Mouse (Mus musculus) neural tube, embryonic 15.5 days (tissue): ENCODE measurements around the gene Olfr974. TPM values are rescaled to one million over a fixed set of nuclear protein-coding genes. Genes with fewer than 3 reads are reported as not detected.

Source experiments
- polyA plus RNA-seq: library from polyadenylated mRNA; unstranded; fragments of >200 nt; fragmentation: Nextera tagmentation; extraction: Ambion mirVana; gene quantifications from 2 replicates; pipeline ENCODE4 v1.2.1, GENCODE M21; 2015

The Olfr974 gene
- polyA plus RNA-seq, 1 experiment from 2014 or later: not detected

Other genes starting within 250 kb of the Olfr974 start
- not detected in 2 replicates for gene Olfr149, start 230.4 kb upstream of the Olfr974 start, polyA plus RNA-seq
- not detected in 2 replicates for gene Olfr965, start 226.1 kb upstream of the Olfr974 start, polyA plus RNA-seq
- not detected in 2 replicates for gene Olfr150, start 206.5 kb upstream of the Olfr974 start, polyA plus RNA-seq
- not detected in 2 replicates for gene Olfr967, start 191.3 kb upstream of the Olfr974 start, polyA plus RNA-seq
- gene Olfr968, start 154.2 kb upstream of the Olfr974 start, polyA plus RNA-seq: not detected in 2 replicates
- gene Olfr969, start 146.6 kb upstream of the Olfr974 start, polyA plus RNA-seq: not detected in 2 replicates
- not detected in 2 replicates for gene Olfr970, start 128.6 kb upstream of the Olfr974 start, polyA plus RNA-seq
- gene Olfr971, start 100.6 kb upstream of the Olfr974 start, polyA plus RNA-seq: not detected in 2 replicates
- not detected in 2 replicates for gene Olfr972, start 71.1 kb upstream of the Olfr974 start, polyA plus RNA-seq
- gene Olfr229, start 30.2 kb upstream of the Olfr974 start, polyA plus RNA-seq: not detected in 2 replicates
- not detected in 2 replicates for gene Olfr975, start 14.5 kb downstream of the Olfr974 start, polyA plus RNA-seq
- gene Olfr976, start 23.6 kb downstream of the Olfr974 start, polyA plus RNA-seq: not detected in 2 replicates
- not detected in 2 replicates for gene Olfr978, start 54.6 kb downstream of the Olfr974 start, polyA plus RNA-seq
- gene Olfr979, start 66.0 kb downstream of the Olfr974 start, polyA plus RNA-seq: not detected in 2 replicates
- gene Olfr980, start 72.1 kb downstream of the Olfr974 start, polyA plus RNA-seq: not detected in 2 replicates
- not detected in 2 replicates for gene Olfr981, start 84.0 kb downstream of the Olfr974 start, polyA plus RNA-seq
- not detected in 2 replicates for gene Olfr982, start 136.3 kb downstream of the Olfr974 start, polyA plus RNA-seq
- not detected in 2 replicates for gene Olfr983, start 156.1 kb downstream of the Olfr974 start, polyA plus RNA-seq
- not detected in 2 replicates for gene Olfr984, start 176.7 kb downstream of the Olfr974 start, polyA plus RNA-seq
- gene Olfr985, start 192.7 kb downstream of the Olfr974 start, polyA plus RNA-seq: not detected in 2 replicates
- gene Tmem225, start 210.6 kb downstream of the Olfr974 start, polyA plus RNA-seq: not detected in 2 replicates
- 0.05 and 0.08 TPM in 2 replicates for gene Olfr986, start 243.4 kb downstream of the Olfr974 start, polyA plus RNA-seq